Mouse (Mus musculus) lung, adult 2 months (tissue): ENCODE results near the gene Vps13c. TPM values are rescaled to one million over a fixed set of nuclear protein-coding genes. Genes with fewer than 3 reads are reported as not detected.

Experiments
- DNase-seq: peaks from one replicate; pipeline ENCODE4 v3.0.0; 2022
- H3K4me1 ChIP-seq: fragments of 200-500 bp; 2 replicates; pipeline ENCODE4 v1.6.1; 2011; ENCODE audit warnings: low read length; ENCODE audit not compliant: control insufficient read depth, insufficient read depth
- H3K4me3 ChIP-seq: fragments of 200-500 bp; replicated peaks from 2 replicates; pipeline ENCODE3; 2011; ENCODE audit warnings: low read depth, mild to moderate bottlenecking, control low read depth, low read length; ENCODE audit errors: extremely low read depth
- CTCF ChIP-seq: fragments of 200-500 bp; IDR thresholded peaks from 2 replicates; pipeline ENCODE4 v1.5.1; 2011; ENCODE audit warnings: mild to moderate bottlenecking, low read length, control low read depth; ENCODE audit not compliant: insufficient read depth
- POLR2A ChIP-seq: fragments of 200-500 bp; IDR thresholded peaks from 2 replicates; pipeline ENCODE4 v1.6.1; 2011; ENCODE audit warnings: low read depth, mild to moderate bottlenecking, control low read depth, low read length, borderline replicate concordance; ENCODE audit errors: extremely low read depth
- WGBS: fragments of 180-500 bp; shearing (Covaris S2); methylation state at CpG from one replicate; pipeline ENCODE4 v1.1.7; 2018; 5-methylcytosine and 5-hydroxymethylcytosine counted together
- polyA plus RNA-seq: library from polyadenylated mRNA; depleted of rRNA; stranded (reverse); fragments of >200 nt; gene quantifications from 2 replicates; pipeline ENCODE4 v1.2.3, GENCODE M21; 2012

The Vps13c gene
- polyA plus RNA-seq, 1 experiment = 9.1 TPM

DNA sequence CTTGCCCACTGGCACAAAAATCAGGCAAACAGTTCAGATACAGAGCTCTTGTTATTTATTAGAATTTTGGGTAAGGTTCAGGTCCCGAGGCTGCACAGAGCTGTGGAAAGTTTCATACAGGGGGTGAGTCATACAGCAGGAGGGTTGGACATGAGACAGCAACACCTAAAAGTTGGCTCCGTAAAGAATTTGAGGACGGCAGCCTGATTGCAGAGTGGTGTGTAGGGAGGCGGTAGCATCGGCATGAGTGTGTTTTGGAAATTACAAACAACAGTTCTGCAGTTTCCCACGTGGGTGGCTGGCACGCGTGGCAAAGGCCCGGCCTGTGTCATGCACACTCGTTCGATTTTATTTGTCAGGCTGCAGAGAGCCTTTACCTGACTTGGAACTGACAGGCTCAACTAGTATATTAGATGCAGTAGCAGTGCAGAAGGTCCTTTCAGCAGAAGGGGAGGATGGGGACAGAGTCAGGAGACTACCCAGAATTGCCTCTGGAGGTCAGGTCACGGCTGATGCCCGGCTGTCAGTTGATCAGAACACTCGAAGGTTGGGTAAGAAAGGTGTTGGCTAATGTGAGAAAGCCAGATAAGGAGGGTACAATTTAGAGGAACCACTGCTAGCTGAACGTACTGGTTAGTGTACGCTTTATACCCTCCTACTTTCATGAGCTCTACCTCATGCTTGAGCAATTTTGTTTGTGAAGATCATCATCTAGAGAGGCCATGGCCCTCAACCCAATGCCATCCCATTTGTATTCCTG, 29.7 kb downstream of the Vps13c start:
- 70% methylated on average over 16 of the region's 16 CpGs for WGBS
- no peak for TF ChIP-seq CTCF
- TF ChIP-seq POLR2A = no peak
- Histone ChIP-seq H3K4me3 (no peak overlapping the region), H3K4me1 (no peaks in the 10 kb centered on the region)
- DNase-seq = no peak

DNA sequence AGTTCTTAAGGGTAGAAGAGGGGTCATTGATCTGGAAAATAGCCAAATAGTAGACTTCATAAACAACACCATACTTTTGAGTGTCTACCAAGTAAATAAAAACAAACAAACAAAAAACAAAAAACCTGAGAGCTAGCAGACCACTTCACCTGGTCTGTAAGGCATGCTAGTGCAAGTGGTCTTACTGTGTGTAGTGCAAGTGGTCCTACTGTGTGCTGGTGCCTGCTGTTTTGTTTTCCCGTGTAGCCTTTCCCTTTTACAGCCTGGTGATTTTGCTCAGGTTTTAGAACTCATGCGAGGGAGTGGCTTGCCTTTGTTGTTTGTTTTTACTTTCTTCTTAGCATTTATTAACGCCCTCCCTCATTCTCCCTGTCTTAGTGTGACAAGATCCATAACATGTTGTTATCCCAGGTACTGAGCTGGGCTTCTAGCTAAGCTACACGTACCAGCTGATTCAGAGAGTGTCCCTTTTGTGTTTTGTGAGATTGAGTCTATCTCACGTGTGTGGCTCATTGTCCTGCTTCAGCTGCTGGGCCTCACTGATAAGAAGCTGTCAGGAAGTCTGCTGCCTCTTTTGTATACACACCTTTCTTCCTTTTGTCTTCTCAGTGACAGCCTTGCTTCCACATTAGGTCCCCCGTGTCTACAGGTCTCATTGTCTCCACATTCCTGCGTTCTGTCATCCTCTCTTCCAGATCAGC, 34.5 kb downstream of the Vps13c start:
- WGBS = 63% methylated on average over 7 of the region's 7 CpGs

DNA sequence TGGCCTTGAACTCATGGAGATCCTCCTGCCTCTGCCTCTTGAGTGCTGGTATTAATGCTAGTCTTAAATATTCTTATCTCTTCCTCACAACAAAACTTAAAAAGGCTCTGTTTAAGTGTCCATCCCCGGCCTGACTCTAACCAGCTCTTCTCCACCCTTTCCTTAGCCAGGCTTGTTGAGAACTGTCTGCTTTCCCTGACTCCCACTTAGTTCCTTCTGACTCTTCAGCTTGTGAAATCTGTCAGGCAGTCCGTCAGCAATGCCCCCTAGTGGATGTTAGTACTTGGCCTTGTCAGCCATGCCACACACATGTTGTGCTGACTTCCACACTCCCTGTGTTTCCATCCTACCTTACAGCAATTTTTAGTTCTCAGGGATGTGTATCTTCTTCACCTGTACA, 35.1 kb downstream of the Vps13c start:
- TF ChIP-seq CTCF = peak; percentile 80
- TF ChIP-seq POLR2A = no peak
- no peak overlapping the region for H3K4me3 ChIP-seq
- no peaks in the 10 kb centered on the region for H3K4me1 ChIP-seq
- DNase-seq = no peak
- WGBS = 41% methylated on average over 2 of the region's 2 CpGs

More for the DNA sequence above, 34.5 kb downstream of the Vps13c start:
- TF ChIP-seq CTCF (no peak), POLR2A (no peak)
- no peak for DNase-seq
- no peak overlapping the region for H3K4me3 ChIP-seq
- no peaks in the 10 kb centered on the region for H3K4me1 ChIP-seq

DNA sequence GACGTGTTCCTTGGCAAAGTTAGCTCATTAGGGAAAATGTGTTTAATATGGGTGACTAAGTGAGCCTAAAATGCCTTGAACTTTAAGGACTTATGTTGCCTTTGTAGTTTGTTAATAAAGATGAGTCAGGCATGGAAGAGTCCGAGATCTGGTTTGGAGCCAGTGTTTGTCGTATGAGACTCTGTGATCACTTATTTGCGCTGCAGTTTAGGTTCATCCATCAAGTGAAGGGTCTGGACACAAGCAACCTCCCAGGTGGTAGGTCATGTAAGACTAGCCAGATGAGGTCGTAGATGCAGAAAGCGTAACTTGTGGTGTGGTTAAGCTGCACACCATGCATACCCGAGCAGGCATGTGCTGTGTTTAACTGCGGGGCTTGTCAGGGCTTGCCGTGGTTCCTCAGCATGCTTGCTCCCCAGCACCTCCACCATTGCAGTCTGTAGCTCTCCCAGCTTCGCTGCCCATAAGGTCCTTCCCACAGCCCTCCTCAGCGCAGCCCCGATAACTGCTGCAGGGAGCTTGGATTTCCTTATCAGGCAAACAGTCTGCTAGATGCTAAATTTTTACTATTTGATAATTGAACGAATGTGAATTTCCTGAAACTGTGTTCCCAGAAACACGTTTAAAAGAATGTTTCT, 37.0 kb downstream of the Vps13c start:
- 79% methylated on average over 14 of the region's 14 CpGs for WGBS
- no peak overlapping the region for H3K4me3 ChIP-seq
- no peaks in the 10 kb centered on the region for H3K4me1 ChIP-seq
- no peak for TF ChIP-seq CTCF
- no peak for TF ChIP-seq POLR2A
- no peak for DNase-seq

DNA sequence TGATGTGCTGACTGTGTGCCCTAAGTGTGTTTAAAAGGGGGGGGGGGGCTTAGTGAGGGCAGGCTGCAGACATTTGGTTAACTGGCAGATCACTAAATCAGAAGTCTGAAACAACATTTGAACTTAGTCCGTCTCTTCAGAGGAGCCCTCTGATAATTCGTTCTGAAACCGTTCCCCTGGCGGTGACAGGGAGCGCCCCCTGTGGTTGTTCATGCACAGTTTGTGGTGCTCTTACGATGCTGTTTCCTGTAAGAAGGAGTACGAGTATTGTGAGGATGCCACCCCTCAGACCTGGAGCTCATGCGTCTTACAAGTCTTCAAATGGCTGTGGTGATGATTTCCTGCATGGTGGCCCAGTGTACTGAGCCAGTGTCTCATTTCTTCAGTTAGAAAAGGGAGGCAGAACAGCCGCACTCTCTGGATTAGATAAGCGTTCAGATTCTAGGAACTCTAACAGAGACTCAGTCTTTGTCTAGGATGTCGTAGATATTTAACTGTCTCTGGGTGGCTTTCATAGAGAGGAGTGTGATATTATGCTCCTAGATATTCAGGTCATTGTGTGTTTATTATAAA, 38.1 kb downstream of the Vps13c start:
- whole genome bisulfite sequencing = 93% methylated on average over 11 of the region's 11 CpGs
- no peak for DNase-seq
- Histone ChIP-seq H3K4me3 (no peak overlapping the region), H3K4me1 (no peaks in the 10 kb centered on the region)
- no peak for TF ChIP-seq CTCF
- no peak for TF ChIP-seq POLR2A

DNA sequence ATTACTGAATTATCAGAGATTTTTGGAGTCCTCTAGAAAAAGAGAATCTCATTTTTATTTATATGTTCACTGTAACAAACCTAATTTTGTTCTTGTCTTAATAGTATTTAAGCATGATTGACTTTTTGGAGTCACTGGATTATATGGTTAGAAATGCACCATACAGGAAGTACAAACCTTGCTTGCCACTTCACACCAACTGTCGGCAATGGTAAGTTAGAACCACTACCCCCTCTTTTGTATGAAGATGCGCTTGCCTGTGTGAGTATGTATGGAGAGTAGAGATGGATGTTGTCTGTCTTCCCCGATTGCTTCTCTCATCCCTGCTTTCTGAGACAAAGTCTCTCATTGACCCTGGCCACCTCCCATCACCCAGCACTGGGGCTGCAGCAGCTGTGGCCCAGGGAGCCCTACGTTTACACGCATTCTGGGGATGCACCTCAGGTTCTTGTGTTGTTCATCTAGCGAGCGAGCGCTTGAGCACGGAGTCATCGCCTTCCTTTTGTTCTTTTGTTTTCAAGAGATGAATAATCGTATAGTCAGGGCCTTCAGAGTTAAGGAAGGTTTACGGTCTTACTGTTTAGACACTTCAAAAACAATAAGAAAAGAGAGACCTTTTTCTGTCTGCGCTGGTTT, 43.3 kb downstream of the Vps13c start:
- H3K4me1 ChIP-seq = no peaks in the 10 kb centered on the region
- TF ChIP-seq POLR2A (no peak), CTCF (no peak)
- 89% methylated on average over 13 of the region's 13 CpGs for WGBS
- DNase-seq = no peak
- no peak overlapping the region for H3K4me3 ChIP-seq

DNA sequence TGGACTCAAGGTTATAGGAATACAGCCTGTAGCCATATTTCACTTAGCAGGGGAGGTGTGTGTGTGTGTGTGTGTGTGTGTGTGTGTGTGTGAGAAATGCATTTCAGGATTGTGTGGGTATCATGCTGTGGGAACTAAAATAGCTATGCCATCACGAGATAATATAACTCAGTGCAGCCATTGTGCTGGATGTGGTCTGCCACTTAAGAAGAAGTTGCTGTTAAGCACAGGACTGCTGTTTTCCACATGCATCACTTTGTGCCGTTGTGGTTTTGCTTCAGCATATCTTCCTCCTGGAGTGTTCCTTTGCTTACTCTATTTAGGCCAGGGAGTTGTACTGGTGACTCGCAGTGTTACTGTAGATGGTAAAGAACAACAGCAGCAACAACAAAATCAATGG, 43.9 kb downstream of the Vps13c start:
- DNase-seq = no peak
- TF ChIP-seq POLR2A (no peak), CTCF (no peak)
- 86% methylated on average over 3 of the region's 3 CpGs for WGBS
- H3K4me1 ChIP-seq = no peaks in the 10 kb centered on the region
- H3K4me3 ChIP-seq = no peak overlapping the region

DNA sequence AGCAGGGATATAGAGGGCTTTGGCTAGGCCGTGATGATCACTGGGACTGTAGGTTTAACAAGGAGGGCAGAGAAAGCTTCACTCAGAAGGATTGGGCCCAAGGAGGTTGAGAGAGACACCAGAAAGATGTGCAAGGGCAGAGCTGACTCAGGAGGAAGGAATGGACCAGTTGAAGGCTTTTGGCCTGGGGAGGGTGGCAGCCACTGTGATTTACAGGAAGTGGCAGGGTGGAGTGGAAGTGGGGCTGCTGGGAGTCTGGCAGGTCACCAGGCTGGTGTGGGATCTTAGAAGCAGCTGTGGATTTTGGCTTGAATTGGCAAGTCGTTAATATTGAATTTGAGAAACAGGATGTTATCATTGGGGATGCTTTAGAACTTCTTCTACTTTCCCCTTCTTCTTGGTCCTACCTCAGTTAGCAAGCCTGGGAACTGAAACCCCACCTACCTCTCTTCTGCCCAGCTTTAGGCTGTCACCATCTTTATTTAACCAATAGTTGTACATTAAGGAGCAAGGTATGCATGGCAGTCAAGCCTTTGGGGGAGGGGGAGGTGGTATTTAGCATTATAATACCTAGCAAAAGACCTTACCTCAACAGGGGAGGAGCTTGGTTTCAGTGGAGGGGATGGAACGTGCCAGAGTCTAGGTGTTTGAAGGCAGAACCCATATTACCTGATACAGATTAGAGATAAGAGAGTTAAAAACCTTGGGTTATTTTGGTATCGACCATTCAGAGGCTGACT, 47.0 kb downstream of the Vps13c start:
- Histone ChIP-seq H3K4me1 (no peaks in the 10 kb centered on the region), H3K4me3 (no peak overlapping the region)
- no peak for DNase-seq
- WGBS = 65% methylated on average over 4 of the region's 4 CpGs
- no peak for TF ChIP-seq POLR2A
- TF ChIP-seq CTCF = no peak

DNA sequence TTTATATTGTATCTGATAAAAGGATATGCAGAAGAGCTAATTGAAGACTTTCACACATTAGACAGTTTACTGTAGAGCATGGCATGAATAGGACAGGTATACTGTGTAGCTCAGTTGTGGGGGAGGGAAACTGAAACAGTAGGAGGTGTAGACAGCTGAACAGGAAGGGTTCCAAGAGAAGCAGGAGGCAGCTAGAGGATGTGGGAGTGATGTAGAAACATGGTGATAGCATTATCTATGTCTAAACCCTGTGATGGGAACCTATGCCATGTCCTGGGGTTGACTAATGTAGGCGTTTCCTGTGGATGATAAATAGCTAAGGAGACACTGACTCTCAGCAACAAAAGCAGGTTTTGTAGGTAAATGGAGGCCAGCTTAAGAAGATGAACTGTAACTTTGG, 53.3 kb downstream of the Vps13c start:
- 81% methylated on average over 1 of the region's 1 CpGs for WGBS
- Histone ChIP-seq H3K4me1 (no peaks in the 10 kb centered on the region), H3K4me3 (no peak overlapping the region)
- DNase-seq = no peak
- TF ChIP-seq POLR2A (no peak), CTCF (no peak)
